ENCODE assay signal across 9 mouse cellular contexts in genomic region chr11:99123977-99124634, GRCm38 (mm10). TPM values are rescaled to one million over a fixed set of nuclear protein-coding genes. Genes with fewer than 3 reads are reported as not detected.
A peak's percentile ranks its signal among the peaks of the same experiment; 100 is the strongest.
DNase-seq lines count a peak whose midpoint lies in the region; ATAC-seq lines count a peak whose summit lies in the region.
"Had no signal": no experiment of that assay in that cellular context is flagged by ENCODE, and none has a peak within 500 bp of the region (broad histone marks: within the 10 kb centered on the region; RNA-seq: fewer than 3 reads in every experiment).

No protein-coding gene starts in this region.

- no peaks in the 10 kb centered on the region for H3K9me3 ChIP-seq in heart, embryonic 12.5 days (replicated peaks)
- no peaks in the 10 kb centered on the region for H3K9me3 ChIP-seq in heart, embryonic 10.5 days
- H3K9me3 ChIP-seq: liver, embryonic 15.5 days had no signal

- ATAC-seq in heart, embryonic 12.5 days (ENCODE audit: insufficient number of reproducible peaks, low FRiP score), result no peak
- ATAC-seq in erythroid progenitor cell, adult 5-6 weeks (replicated peaks; ENCODE audit: low FRiP score, poor library complexity, severe bottlenecking), result no peak

- H3K27me3 ChIP-seq in heart, embryonic 12.5 days (replicated peaks), result no peaks in the 10 kb centered on the region
- no peaks in the 10 kb centered on the region for H3K27me3 ChIP-seq in heart, embryonic 10.5 days (ENCODE audit: insufficient read depth, poor library complexity, severe bottlenecking)
- H3K27me3 ChIP-seq: liver, embryonic 15.5 days had no signal

- no peak overlapping the region for H3K4me3 ChIP-seq in heart, embryonic 12.5 days
- H3K4me3 ChIP-seq in heart, embryonic 10.5 days, result no peak overlapping the region
- H3K4me3 ChIP-seq: liver, embryonic 15.5 days had no signal

- DNase-seq in heart, adult 8-10 months (ENCODE audit: low spot score), result peak; percentile 63
- peak; percentile 91 for DNase-seq in CD4-positive, CD25-positive, alpha-beta regulatory T cell, adult 2 months (ENCODE audit: low read depth, low spot score)
- peak; percentile 83 for DNase-seq in brain, adult 2 months (ENCODE audit: low read depth, low spot score)
- no peak for DNase-seq in heart, embryonic 10.5 days (ENCODE audit: low spot score)
- peak; percentile 69 to 86 for DNase-seq in kidney, postnatal 36 days
- peak; percentile 53 to 68 for DNase-seq in natural killer cell, adult 2 months (ENCODE audit: low spot score in 2 of 2)

- peaks cover 53% of the 10 kb centered on the region for H3K4me1 ChIP-seq in heart, embryonic 12.5 days (replicated peaks)
- peaks cover 59% of the 10 kb centered on the region for H3K4me1 ChIP-seq in heart, embryonic 10.5 days

- H3K27ac ChIP-seq in heart, embryonic 12.5 days (ENCODE audit: poor library complexity, severe bottlenecking), result no peak overlapping the region
- peak overlapping the region; percentile 73 for H3K27ac ChIP-seq in heart, embryonic 10.5 days
- H3K27ac ChIP-seq: liver, embryonic 15.5 days had no signal

- H3K36me3 ChIP-seq in heart, embryonic 12.5 days, result no peaks in the 10 kb centered on the region
- H3K36me3 ChIP-seq in heart, embryonic 10.5 days, result no peaks in the 10 kb centered on the region
- H3K36me3 ChIP-seq: liver, embryonic 15.5 days had no signal

- WGBS in heart, embryonic 12.5 days, result 44% methylated on average over 15 of the region's 15 CpGs
- WGBS in heart, embryonic 10.5 days, result 34% methylated on average over 15 of the region's 15 CpGs

- no peak overlapping the region for H3K4me2 ChIP-seq in heart, embryonic 12.5 days
- H3K4me2 ChIP-seq: liver, embryonic 15.5 days had no signal

- no peak overlapping the region for H3K9ac ChIP-seq in heart, embryonic 12.5 days
- H3K9ac ChIP-seq: liver, embryonic 15.5 days had no signal

RNA-seq across cellular contexts. Expression of gene Ccr7, which starts 30.8 kb away (rescaled TPM):
- under 1 TPM in 3 of 4 experiments, not detected in 1; 0.14 to 0.57 (median 0.25) TPM for total RNA-seq in heart, adult 8-10 months (2022)
- polyA plus RNA-seq in heart, embryonic 12.5 days (2016; fragmentation: Nextera tagmentation; extraction: Ambion mirVana), result 0.08 TPM in 1 of 2 replicates, not detected in the other
- polyA plus RNA-seq in heart, embryonic 10.5 days (2016; fragmentation: Nextera tagmentation; extraction: Ambion mirVana), result 0.25 and 0.78 TPM in 2 replicates
- 1.4 and 8.0 TPM in 2 replicates for total RNA-seq in erythroid progenitor cell, adult 5-6 weeks (2015; ENCODE audit: low replicate concordance)
- total RNA-seq in erythroid progenitor cell, adult 5-6 weeks (2017; ENCODE audit: low replicate concordance), result 1.3 and 2.0 TPM in 2 replicates

RNA-seq across cellular contexts. Expression of gene Tns4, which starts 35.0 kb away (rescaled TPM):
- total RNA-seq in heart, adult 8-10 months (2022), result under 1 TPM; 0.06 to 0.43 (median 0.16) TPM
- 0.05 and 0.11 TPM in 2 replicates for polyA plus RNA-seq in heart, embryonic 12.5 days (2016; fragmentation: Nextera tagmentation; extraction: Ambion mirVana)
- 0.36 TPM in 2 replicates for polyA plus RNA-seq in heart, embryonic 10.5 days (2016; fragmentation: Nextera tagmentation; extraction: Ambion mirVana)
- not detected in 2 replicates for total RNA-seq in erythroid progenitor cell, adult 5-6 weeks (2015; ENCODE audit: low replicate concordance)
- 2.6 and 3.1 TPM in 2 replicates for total RNA-seq in erythroid progenitor cell, adult 5-6 weeks (2017; ENCODE audit: low replicate concordance)
